Mouse (Mus musculus): Measurements from ENCODE around the gene Cyp8b1.
A peak's percentile ranks its signal among the peaks of the same experiment; 100 is the strongest.

The Cyp8b1 gene

GRCm38 (mm10) chr9:121889927-121890440 lies 26.1 kb downstream of the Cyp8b1 start:
- no peak for DNase-seq

GRCm38 (mm10) chr9:121882015-121882457 lies 34.1 kb downstream of the Cyp8b1 start:
- DNase-seq, result no peak

GRCm38 (mm10) chr9:121881301-121881700 lies 34.8 kb downstream of the Cyp8b1 start:
- no peak for DNase-seq

- peak; percentile 36 for DNase-seq
Measured at GRCm38 (mm10) chr9:121880840-121881239, 35.3 kb downstream of the Cyp8b1 start.

GRCm38 (mm10) chr9:121877052-121877740 lies 38.9 kb downstream of the Cyp8b1 start:
- peak; percentile 75 for DNase-seq

GRCm38 (mm10) chr9:121873578-121873977 lies 42.5 kb downstream of the Cyp8b1 start:
- DNase-seq, result no peak

- no peak for DNase-seq
Measured at GRCm38 (mm10) chr9:121872062-121872683, 43.9 kb downstream of the Cyp8b1 start.

- DNase-seq, result no peak
Measured at GRCm38 (mm10) chr9:121869973-121870515, 46.1 kb downstream of the Cyp8b1 start.

- no peak for DNase-seq
Measured at GRCm38 (mm10) chr9:121869432-121869831, 46.7 kb downstream of the Cyp8b1 start.

GRCm38 (mm10) chr9:121868236-121868635 lies 47.9 kb downstream of the Cyp8b1 start:
- no peak for DNase-seq

- DNase-seq, result no peak
Measured at GRCm38 (mm10) chr9:121867632-121868031, 48.5 kb downstream of the Cyp8b1 start.

- DNase-seq, result no peak
Measured at GRCm38 (mm10) chr9:121865425-121866008, 50.6 kb downstream of the Cyp8b1 start.

GRCm38 (mm10) chr9:121864837-121865236 lies 51.3 kb downstream of the Cyp8b1 start:
- no peak for DNase-seq

Data from cerebellum, adult 8-10 months (tissue).